Mouse (Mus musculus): ENCODE measurements around the gene Gm3424.
"Not testable (repeated sequence)": the region's sequence is repeated elsewhere in the genome, so short reads cannot be mapped to it uniquely, and the experiment has no call there.

DNA sequence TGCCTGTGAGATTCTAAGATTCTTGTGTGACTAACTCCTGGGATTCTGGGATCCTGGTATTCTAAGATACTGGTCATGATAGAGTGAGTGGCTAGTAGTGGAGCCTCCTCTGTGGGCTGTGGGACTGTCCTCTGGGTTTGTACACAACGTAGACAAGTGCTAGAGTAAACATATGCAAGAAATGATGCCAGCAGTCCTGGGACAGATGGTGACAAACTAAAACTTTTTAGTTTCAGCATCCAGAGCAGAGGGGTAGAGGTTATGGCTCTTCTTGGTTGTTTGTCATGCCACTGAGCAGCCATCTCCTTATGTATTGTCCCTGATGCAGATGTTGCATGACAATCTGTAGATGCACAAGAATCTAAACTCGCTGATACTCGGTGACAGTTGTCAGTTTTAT, 25.8 kb upstream of the Gm3424 start:
- not testable (repeated sequence) for TF ChIP-seq CTCF (conservative IDR thresholded peaks at IDR 0.05; ENCODE audit: low read length); POU5F1 (IDR thresholded peaks at IDR 0.05; ENCODE audit: borderline replicate concordance, low read length); NANOG (IDR thresholded peaks at IDR 0.05; ENCODE audit: borderline replicate concordance, low read length)

All from E14TG2a.4 (cell line).